Mouse (Mus musculus): ENCODE results near the gene Pacs2.

GRCm38 (mm10) chr12:113012443-113012842, 1.9 kb upstream of the Pacs2 start:
- TF ChIP-seq POLR2A (IDR thresholded peaks at IDR 0.05; ENCODE audit: insufficient read depth, low read depth, low read length) (no peak), CTCF (IDR thresholded peaks at IDR 0.05) (no peak), EP300 (IDR thresholded peaks at IDR 0.05; ENCODE audit: insufficient read depth, low read depth, low read length) (no peak)
